Mouse (Mus musculus) CH12.LX (cell line): Measurements from ENCODE around the gene Rgl1.

ENCODE experiments used
- CTCF ChIP-seq, 2 experiments: IDR thresholded peaks in 1 of 2; conservative IDR thresholded peaks in 1 of 2; 2 replicates each; pipeline ENCODE4 v1.5.1; 2011 to 2012; ENCODE audit warnings: low read depth in 2 of 2, low read length in 2 of 2, improper control_type of control experiment in 1 of 2, inconsistent platforms in 1 of 2, mild to moderate bottlenecking in 1 of 2, moderate library complexity in 1 of 2
- ELF1 ChIP-seq: IDR thresholded peaks from 2 replicates; pipeline ENCODE4 v1.6.1; 2014; ENCODE audit warnings: low read depth, mild to moderate bottlenecking, inconsistent platforms, low read length, improper control_type of control experiment
- POLR2A ChIP-seq: IDR thresholded peaks from 2 replicates; pipeline ENCODE4 v1.6.1; 2011; ENCODE audit warnings: low read depth, mild to moderate bottlenecking, improper control_type of control experiment, low read length

GRCm38 (mm10) chr1:152612535-152613157, 153.5 kb downstream of the Rgl1 start:
- TF ChIP-seq POLR2A = no peak
- TF ChIP-seq ELF1 = no peak
- TF ChIP-seq CTCF (conservative IDR thresholded peaks at IDR 0.05 in 1 of 2, IDR thresholded peaks at IDR 0.05 in 1 of 2; ENCODE audit: low read depth in 2 of 2, low read length in 2 of 2) = no peak
